Mouse (Mus musculus): ENCODE data around the gene Zwilch. TPM values are rescaled to one million over a fixed set of nuclear protein-coding genes. Genes with fewer than 3 reads are reported as not detected.

Zwilch gene
- polyA plus RNA-seq, 1 experiment from 2014 or later = 4.1 TPM

DNA sequence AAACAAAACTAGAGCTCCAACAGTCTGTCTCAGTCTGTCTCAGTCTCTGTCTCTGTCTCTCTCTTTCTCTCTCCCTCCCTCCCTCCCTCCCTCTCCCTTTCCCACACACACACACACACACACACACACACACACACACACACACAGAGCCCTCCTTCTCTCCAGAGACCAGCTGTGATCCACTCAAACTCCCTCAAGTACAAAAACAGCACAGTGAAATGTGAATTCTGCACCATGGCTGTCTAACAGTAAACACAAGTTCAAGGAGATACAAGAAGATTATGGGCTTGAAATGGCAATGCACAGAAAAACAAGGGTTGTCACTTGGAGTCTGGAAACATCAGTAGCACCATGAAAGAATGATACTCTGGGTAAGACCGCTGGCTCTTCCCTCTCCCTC, 46.4 kb upstream of the Zwilch start:
- WGBS = 74% methylated on average over 1 of the region's 1 CpGs
- no peak for DNase-seq (ENCODE audit: low spot score)

DNA sequence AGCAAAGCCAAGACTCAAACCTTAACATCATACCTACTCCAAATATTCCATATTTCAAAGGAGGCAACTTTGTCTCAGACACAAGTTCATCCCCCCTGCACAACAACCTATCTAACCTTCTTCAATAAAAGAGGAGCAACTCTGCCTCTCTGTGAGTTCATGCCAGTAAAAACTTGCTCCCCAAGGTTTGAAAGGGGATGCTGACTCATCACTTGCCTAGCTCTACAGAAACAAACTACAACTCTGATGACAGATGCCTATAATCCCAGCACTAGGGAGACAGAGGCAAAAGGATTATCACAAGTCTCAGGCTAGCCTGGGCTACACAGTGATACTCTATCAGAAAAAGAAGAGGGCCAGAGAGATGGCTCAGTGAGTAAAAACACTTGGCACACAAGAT, 45.0 kb upstream of the Zwilch start:
- no peak overlapping the region for H3K4me2 ChIP-seq (replicated peaks; ENCODE audit: low read depth)
- TF ChIP-seq EP300 (optimal IDR thresholded peaks at IDR 0.05) (no peak), CTCF (IDR thresholded peaks at IDR 0.05; ENCODE audit: low read depth) (no peak)
- peak overlapping the region; percentile 59 for H3K27ac ChIP-seq (replicated peaks)
- H3K4me1 ChIP-seq (replicated peaks; ENCODE audit: control insufficient read depth, insufficient read depth) = 0 out of 2 replicates have a peak, but pooled peaks cover 4% of the 10 kb centered on the region
- DNase-seq (ENCODE audit: low spot score) (no peak), ATAC-seq (ENCODE audit: low FRiP score, low TSS enrichment) (no peak)
- no peaks in the 10 kb centered on the region for H3K27me3 ChIP-seq (ENCODE audit: control insufficient read depth, insufficient read depth, low read length)
- H3K4me3 ChIP-seq (ENCODE audit: low read depth, low read length) = no peak overlapping the region
- H3K9ac ChIP-seq (ENCODE audit: low read length) = no peak overlapping the region
- H3K9me3 ChIP-seq (ENCODE audit: control insufficient read depth, low read length) = no peaks in the 10 kb centered on the region
- H3K36me3 ChIP-seq (ENCODE audit: control insufficient read depth, insufficient read depth, low read length) = no peaks in the 10 kb centered on the region; the same call in 1 of the 2 replicates

More for the DNA sequence above, 46.4 kb upstream of the Zwilch start:
- Histone ChIP-seq H3K9ac (ENCODE audit: low read length) (no peak overlapping the region), H3K36me3 (ENCODE audit: control insufficient read depth, insufficient read depth, low read length) (no peaks in the 10 kb centered on the region; the same call in 1 of the 2 replicates), H3K9me3 (ENCODE audit: control insufficient read depth, low read length) (no peaks in the 10 kb centered on the region), H3K27ac (replicated peaks) (no peak overlapping the region), H3K27me3 (ENCODE audit: control insufficient read depth, insufficient read depth, low read length) (no peaks in the 10 kb centered on the region), H3K4me1 (replicated peaks; ENCODE audit: control insufficient read depth, insufficient read depth) (0 out of 2 replicates have a peak, but pooled peaks cover 4% of the 10 kb centered on the region), H3K4me3 (ENCODE audit: low read depth, low read length) (no peak overlapping the region), H3K4me2 (replicated peaks; ENCODE audit: low read depth) (no peak overlapping the region)
- no peak for ATAC-seq (ENCODE audit: low FRiP score, low TSS enrichment)
- TF ChIP-seq CTCF (IDR thresholded peaks at IDR 0.05; ENCODE audit: low read depth) = no peak
- no peak for TF ChIP-seq EP300 (optimal IDR thresholded peaks at IDR 0.05)

DNA sequence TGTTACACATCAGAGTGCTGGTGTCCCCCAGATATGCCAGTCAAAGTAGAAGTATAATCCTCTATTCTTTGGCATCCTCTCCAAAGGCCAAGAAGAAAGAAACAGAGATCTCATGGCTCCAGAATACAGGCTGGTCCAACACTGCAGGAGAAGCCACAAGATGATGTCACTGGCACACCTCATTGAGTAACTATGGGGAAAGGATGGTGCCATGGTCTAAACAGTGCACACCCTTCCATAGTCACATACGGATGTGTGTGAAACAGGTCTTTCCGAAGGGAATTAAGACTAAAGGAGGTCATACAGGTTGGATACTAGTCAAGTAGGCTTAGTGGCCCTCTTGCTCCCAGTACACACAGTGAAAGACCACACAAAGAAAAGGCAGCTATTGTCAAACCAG, 43.7 kb upstream of the Zwilch start:
- ATAC-seq (ENCODE audit: low FRiP score, low TSS enrichment) = peak; percentile 85

DNA sequence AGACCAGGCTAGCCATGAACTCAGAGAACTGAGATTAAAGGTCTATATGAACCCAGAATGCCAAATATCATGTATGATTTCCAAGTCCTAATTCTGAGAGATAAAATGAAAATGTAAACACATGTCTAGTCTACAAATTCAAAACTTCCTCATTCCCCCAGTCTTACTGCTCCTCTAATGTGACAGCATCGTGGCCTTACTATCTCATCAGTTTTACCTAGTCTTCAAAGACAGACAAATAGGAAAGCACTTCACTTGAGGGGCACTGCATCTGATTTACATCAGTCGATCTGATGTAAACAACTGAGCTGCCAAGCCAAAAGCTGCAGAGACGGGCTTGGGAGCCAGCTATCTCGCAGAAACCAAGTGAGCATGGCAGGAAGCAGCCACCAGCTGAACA, 43.2 kb upstream of the Zwilch start:
- Histone ChIP-seq H3K4me1 (replicated peaks; ENCODE audit: control insufficient read depth, insufficient read depth) (0 out of 2 replicates have a peak, but pooled peaks cover 4% of the 10 kb centered on the region), H3K27ac (replicated peaks) (peak overlapping the region; percentile 59; the same call in 1 of the 2 replicates), H3K36me3 (ENCODE audit: control insufficient read depth, insufficient read depth, low read length) (no peaks in the 10 kb centered on the region; the same call in 1 of the 2 replicates), H3K9me3 (ENCODE audit: control insufficient read depth, low read length) (no peaks in the 10 kb centered on the region), H3K4me2 (replicated peaks; ENCODE audit: low read depth) (no peak overlapping the region), H3K9ac (ENCODE audit: low read length) (no peak overlapping the region), H3K4me3 (ENCODE audit: low read depth, low read length) (no peak overlapping the region), H3K27me3 (ENCODE audit: control insufficient read depth, insufficient read depth, low read length) (no peaks in the 10 kb centered on the region)
- no peak for TF ChIP-seq EP300 (optimal IDR thresholded peaks at IDR 0.05)
- TF ChIP-seq CTCF (IDR thresholded peaks at IDR 0.05; ENCODE audit: low read depth) = no peak
- ATAC-seq (ENCODE audit: low FRiP score, low TSS enrichment) (no peak), DNase-seq (ENCODE audit: low spot score) (no peak)
- WGBS = 44% methylated on average over 4 of the region's 4 CpGs

More for the DNA sequence above, 43.7 kb upstream of the Zwilch start:
- 0 out of 2 replicates have a peak, but pooled peaks cover 4% of the 10 kb centered on the region for H3K4me1 ChIP-seq (replicated peaks; ENCODE audit: control insufficient read depth, insufficient read depth)
- peak; percentile 33 for DNase-seq (ENCODE audit: low spot score)
- H3K27me3 ChIP-seq (ENCODE audit: control insufficient read depth, insufficient read depth, low read length) = no peaks in the 10 kb centered on the region
- H3K4me2 ChIP-seq (replicated peaks; ENCODE audit: low read depth) = no peak overlapping the region
- H3K9me3 ChIP-seq (ENCODE audit: control insufficient read depth, low read length) = no peaks in the 10 kb centered on the region
- no peak overlapping the region for H3K4me3 ChIP-seq (ENCODE audit: low read depth, low read length)
- 75% methylated on average over 2 of the region's 2 CpGs for WGBS
- H3K36me3 ChIP-seq (ENCODE audit: control insufficient read depth, insufficient read depth, low read length) = no peaks in the 10 kb centered on the region; the same call in 1 of the 2 replicates
- no peak for TF ChIP-seq CTCF (IDR thresholded peaks at IDR 0.05; ENCODE audit: low read depth)
- TF ChIP-seq EP300 (optimal IDR thresholded peaks at IDR 0.05) = no peak
- H3K9ac ChIP-seq (ENCODE audit: low read length) = no peak overlapping the region
- H3K27ac ChIP-seq (replicated peaks) = peak overlapping the region; percentile 59

GRCm38 (mm10) chr9:64214452-64214851, 41.5 kb upstream of the Zwilch start:
- no peak overlapping the region for H3K9ac ChIP-seq (ENCODE audit: low read length)
- H3K36me3 ChIP-seq (ENCODE audit: control insufficient read depth, insufficient read depth, low read length) = no peaks in the 10 kb centered on the region
- peak; percentile 64 for DNase-seq (ENCODE audit: low spot score)
- H3K27ac ChIP-seq (replicated peaks) = peak overlapping the region; percentile 58; the same call in 1 of the 2 replicates
- H3K4me3 ChIP-seq (ENCODE audit: low read depth, low read length) = no peak overlapping the region
- TF ChIP-seq CTCF (IDR thresholded peaks at IDR 0.05; ENCODE audit: low read depth) = no peak
- TF ChIP-seq EP300 (optimal IDR thresholded peaks at IDR 0.05) = no peak
- H3K9me3 ChIP-seq (ENCODE audit: control insufficient read depth, low read length) = no peaks in the 10 kb centered on the region
- 66% methylated on average over 17 of the region's 17 CpGs for WGBS
- ATAC-seq (ENCODE audit: low FRiP score, low TSS enrichment) = peak; percentile 68
- no peaks in the 10 kb centered on the region for H3K27me3 ChIP-seq (ENCODE audit: control insufficient read depth, insufficient read depth, low read length)
- no peak overlapping the region for H3K4me2 ChIP-seq (replicated peaks; ENCODE audit: low read depth)
- H3K4me1 ChIP-seq (replicated peaks; ENCODE audit: control insufficient read depth, insufficient read depth) = 0 out of 2 replicates have a peak, but pooled peaks cover 4% of the 10 kb centered on the region

DNA sequence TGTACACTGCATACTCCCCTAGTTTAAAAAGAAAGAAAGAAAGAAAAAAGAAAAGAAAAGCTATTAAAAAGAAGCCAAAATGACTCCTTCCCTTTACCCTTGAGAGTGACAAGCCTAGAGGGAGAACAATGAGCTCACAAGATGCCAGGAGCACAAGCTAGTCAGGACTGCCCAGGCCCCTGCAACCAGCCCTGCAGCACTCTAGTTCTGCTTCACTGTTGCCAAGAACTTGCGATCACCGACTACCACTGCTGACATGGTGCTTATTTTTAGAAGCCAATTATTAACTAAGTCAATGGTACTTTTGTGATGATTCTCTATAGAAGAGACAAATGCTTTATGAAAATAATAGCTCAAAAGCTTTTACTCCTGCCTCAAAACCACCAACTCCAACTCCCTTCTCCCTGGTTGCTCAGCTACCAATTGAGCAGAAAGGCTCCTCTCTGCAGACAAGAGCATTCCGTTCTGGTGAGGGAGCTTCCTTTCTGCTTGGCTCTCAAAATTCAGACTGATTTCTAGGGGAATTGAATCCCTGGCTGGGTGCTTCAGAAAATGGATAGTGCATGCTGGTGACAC, 34.7 kb upstream of the Zwilch start:
- Histone ChIP-seq H3K4me3 (ENCODE audit: low read depth, low read length) (no peak overlapping the region), H3K9ac (ENCODE audit: low read length) (no peak overlapping the region), H3K9me3 (ENCODE audit: control insufficient read depth, low read length) (no peaks in the 10 kb centered on the region), H3K4me2 (replicated peaks; ENCODE audit: low read depth) (no peak overlapping the region), H3K27me3 (ENCODE audit: control insufficient read depth, insufficient read depth, low read length) (no peaks in the 10 kb centered on the region), H3K4me1 (replicated peaks; ENCODE audit: control insufficient read depth, insufficient read depth) (no peaks in the 10 kb centered on the region), H3K36me3 (ENCODE audit: control insufficient read depth, insufficient read depth, low read length) (peaks cover 3% of the 10 kb centered on the region; the same call in 1 of the 2 replicates), H3K27ac (replicated peaks) (no peak overlapping the region)
- DNase-seq (ENCODE audit: low spot score) (no peak), ATAC-seq (ENCODE audit: low FRiP score, low TSS enrichment) (no peak)
- TF ChIP-seq CTCF (IDR thresholded peaks at IDR 0.05; ENCODE audit: low read depth) (no peak), EP300 (optimal IDR thresholded peaks at IDR 0.05) (no peak)
- WGBS = 61% methylated on average over 3 of the region's 3 CpGs

Measured in stomach, postnatal 0 days (tissue).